Mouse (Mus musculus) cortical plate, adult 2 months (tissue): Measurements from ENCODE around the gene Osbp2.

Experiments used
- CTCF ChIP-seq: fragments of 200-500 bp; IDR thresholded peaks from 2 replicates; pipeline ENCODE4 v1.5.1; 2011; ENCODE audit warnings: mild to moderate bottlenecking, control low read depth, low read length; ENCODE audit not compliant: insufficient read depth; ENCODE audit errors: extremely low read depth
- POLR2A ChIP-seq: fragments of 200-500 bp; IDR thresholded peaks from 2 replicates; pipeline ENCODE4 v1.6.1; 2011; ENCODE audit warnings: mild to moderate bottlenecking, low read length, control low read depth; ENCODE audit not compliant: insufficient read depth; ENCODE audit errors: extremely low read depth

GRCm38 (mm10) chr11:3741183-3741582 is 122.5 kb downstream of the Osbp2 start:
- TF ChIP-seq CTCF (no peak), POLR2A (peak; percentile 33; the same call in 1 of the 2 replicates)
